Mouse (Mus musculus) 416B (cell line): ENCODE data around the gene Anxa2.

ENCODE experiments used
- DNase-seq: peaks from one replicate; pipeline ENCODE4 v3.0.0; 2011; ENCODE audit warnings: low read depth

Anxa2 gene

GRCm38 (mm10) chr9:69511881-69512590, 58.6 kb downstream of the Anxa2 start:
- DNase-seq: no peak

GRCm38 (mm10) chr9:69512726-69513125, 59.3 kb downstream of the Anxa2 start:
- no peak for DNase-seq

GRCm38 (mm10) chr9:69514206-69514605, 60.8 kb downstream of the Anxa2 start:
- no peak for DNase-seq

- DNase-seq: no peak
Observed at GRCm38 (mm10) chr9:69515416-69515815, 62.0 kb downstream of the Anxa2 start.

DNA sequence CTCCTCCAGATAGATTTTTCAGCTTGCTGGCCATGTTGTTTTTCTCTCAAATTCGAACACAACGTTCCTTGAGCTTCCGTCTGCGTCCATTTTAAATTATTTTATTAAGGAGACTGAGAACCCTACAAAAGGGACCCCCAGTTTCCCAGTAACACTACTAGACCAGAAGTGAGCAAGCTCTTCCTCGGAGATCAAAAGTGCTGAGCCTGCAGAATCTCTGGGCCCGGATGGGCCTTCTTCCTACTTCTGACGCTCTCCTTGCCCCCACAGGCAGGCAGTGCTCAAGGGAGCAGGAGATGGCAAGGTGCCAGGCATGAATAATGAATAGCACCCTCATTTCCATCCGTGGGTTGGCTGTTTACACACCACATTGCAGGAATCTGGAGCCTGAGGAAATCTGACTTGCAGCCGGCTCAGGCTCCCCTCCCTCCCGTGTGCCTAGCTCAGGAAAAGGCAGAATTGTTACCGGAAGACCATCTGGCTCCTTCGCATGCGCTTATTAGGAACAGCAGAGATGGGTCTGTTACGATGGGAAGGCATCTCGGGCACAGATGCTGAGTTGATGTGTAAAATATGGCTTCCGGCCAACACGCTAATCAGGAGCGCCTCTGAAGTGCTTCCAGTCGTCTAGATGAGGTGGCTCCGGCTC, 64.1 kb downstream of the Anxa2 start:
- no peak for DNase-seq
